Mouse (Mus musculus) olfactory bulb, adult 2 months (tissue): ENCODE results near the gene Kazn. TPM values are rescaled to one million over a fixed set of nuclear protein-coding genes. Genes with fewer than 3 reads are reported as not detected.

Source experiments
- H3K27ac ChIP-seq: fragments of 200-500 bp; 2 replicates; pipeline ENCODE4 v1.5.1; 2012; ENCODE audit warnings: low read depth, low read length; ENCODE audit not compliant: insufficient read depth
- H3K4me1 ChIP-seq: fragments of 200-500 bp; 2 replicates; pipeline ENCODE4 v1.6.1; 2012; ENCODE audit warnings: low read length; ENCODE audit not compliant: control insufficient read depth, insufficient read depth
- H3K4me3 ChIP-seq: fragments of 200-500 bp; 2 replicates; pipeline ENCODE4 v1.5.1; 2012; ENCODE audit warnings: mild to moderate bottlenecking, low read depth, low read length, moderate library complexity; ENCODE audit not compliant: insufficient read depth
- CTCF ChIP-seq: fragments of 200-500 bp; IDR thresholded peaks from 2 replicates; pipeline ENCODE4 v1.5.1; 2012; ENCODE audit warnings: low read depth, mild to moderate bottlenecking, low read length, moderate library complexity; ENCODE audit not compliant: insufficient read depth
- POLR2A ChIP-seq: fragments of 200-500 bp; IDR thresholded peaks from 2 replicates; pipeline ENCODE4 v1.6.1; 2012; ENCODE audit warnings: mild to moderate bottlenecking, low read depth, low read length, moderate library complexity; ENCODE audit not compliant: insufficient read depth
- WGBS: fragments of 180-500 bp; shearing (Covaris S2); methylation state at CpG from one replicate; pipeline ENCODE4 v1.1.7; 2018; 5-methylcytosine and 5-hydroxymethylcytosine counted together
- polyA plus RNA-seq: library from polyadenylated mRNA; stranded (reverse); fragments of >200 nt; gene quantifications from 2 replicates; pipeline ENCODE4 v1.2.4, GENCODE M21; 2012; ENCODE audit warnings: low replicate concordance; ENCODE audit not compliant: missing spikeins, insufficient read depth, insufficient read length

Kazn gene
- polyA plus RNA-seq, result not detected in 2 replicates

DNA sequence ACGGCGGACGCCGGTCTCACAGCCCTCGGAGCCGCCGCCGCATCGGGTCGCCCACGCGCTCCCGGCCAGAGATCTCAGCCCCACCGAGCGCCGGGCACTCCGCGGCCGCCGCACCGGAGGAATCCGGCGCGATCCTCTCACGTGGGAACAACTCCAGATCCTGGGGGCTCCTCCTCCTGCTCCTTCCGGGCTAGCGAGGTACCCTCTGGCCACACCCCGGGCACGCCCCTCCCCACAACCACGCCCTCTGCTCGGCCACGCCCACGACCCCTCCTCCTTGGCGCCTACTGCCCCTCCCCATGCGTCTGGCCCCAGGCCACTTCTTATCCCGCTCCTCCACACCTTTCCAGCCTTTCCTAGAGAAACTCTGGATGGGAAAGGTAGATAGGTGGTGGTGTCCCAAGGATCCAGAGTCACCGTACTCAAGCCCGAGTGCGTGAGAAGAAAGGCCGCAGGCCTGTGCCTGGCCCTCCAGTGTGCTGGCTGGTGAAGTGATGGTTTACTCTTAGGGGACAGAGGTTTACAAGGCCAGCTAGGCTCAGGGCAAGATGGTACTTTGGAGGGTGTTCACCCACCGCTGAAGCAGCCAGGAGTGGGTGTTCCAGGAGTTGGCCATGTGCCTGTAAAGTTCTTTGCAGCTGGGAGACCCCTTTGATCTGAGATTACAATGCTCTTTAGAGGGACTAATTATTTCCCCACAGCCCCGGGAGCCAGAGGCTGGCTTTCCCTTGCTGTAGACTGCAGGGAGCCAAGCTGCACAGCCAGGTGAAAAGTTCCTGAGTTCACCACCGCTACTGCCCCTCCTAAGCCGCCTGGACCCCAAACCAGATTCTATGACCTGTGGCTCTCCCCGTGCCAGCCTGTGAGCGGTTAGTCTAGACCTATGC, at the start of gene Kazn:
Gene Kazn (minus strand): TSS at position 162 of the 887 bp plus-strand sequence.
- Histone ChIP-seq H3K4me3 (peak within 1 kb of the TSS; percentile 60), H3K27ac (no peak within 1 kb of the TSS), H3K4me1 (peaks cover 25% of the 10 kb centered on the region)
- WGBS, result 9% methylated on average over 46 of the region's 46 CpGs
- no peak for TF ChIP-seq POLR2A
- no peak for TF ChIP-seq CTCF

DNA sequence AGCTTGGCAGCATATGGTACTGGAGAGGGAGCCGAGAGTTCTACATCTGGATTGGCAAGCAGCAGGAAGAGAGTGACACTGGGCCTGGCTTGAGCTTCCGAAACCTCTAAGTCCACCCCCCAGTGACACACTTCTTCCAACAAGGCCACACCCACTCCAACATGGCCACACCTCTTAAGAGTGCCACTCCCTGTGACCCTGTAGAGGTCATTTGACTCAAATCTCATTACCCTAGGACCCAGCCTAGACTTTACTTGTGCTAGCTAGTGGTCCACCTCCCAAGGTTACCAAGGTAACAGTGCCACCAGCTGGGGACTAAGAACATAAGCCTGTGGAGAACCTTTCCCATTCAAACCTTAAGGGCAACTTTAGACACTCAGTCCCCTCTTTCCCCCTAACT, 46.3 kb upstream of the Kazn start:
- WGBS, result 88% methylated on average over 2 of the region's 2 CpGs
- Histone ChIP-seq H3K4me3 (no peak overlapping the region), H3K27ac (no peak overlapping the region), H3K4me1 (no peaks in the 10 kb centered on the region)
- TF ChIP-seq POLR2A (no peak), CTCF (no peak)

DNA sequence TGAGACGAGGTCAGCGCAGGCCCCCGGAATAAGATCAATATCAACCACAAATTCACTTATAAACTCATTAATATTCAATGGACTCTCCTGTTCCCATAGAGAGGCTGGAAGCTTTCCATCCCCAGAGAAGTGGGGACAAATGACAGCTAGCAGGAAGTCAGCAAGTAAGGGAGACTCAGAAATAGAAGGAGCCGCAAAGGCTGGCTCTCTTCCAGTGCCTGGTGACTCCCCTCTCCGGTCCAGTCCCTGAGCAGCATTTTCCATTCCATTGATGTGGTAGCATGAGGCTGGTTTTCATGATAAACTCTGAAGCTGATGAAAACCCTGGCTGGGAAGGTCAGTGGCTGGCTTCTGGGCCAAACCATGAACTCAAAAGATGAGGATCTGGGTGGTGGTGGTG, 44.7 kb upstream of the Kazn start:
- 74% methylated on average over 5 of the region's 5 CpGs for WGBS
- H3K4me1 ChIP-seq, result no peaks in the 10 kb centered on the region
- no peak overlapping the region for H3K27ac ChIP-seq
- TF ChIP-seq POLR2A (no peak), CTCF (no peak)
- no peak overlapping the region for H3K4me3 ChIP-seq

DNA sequence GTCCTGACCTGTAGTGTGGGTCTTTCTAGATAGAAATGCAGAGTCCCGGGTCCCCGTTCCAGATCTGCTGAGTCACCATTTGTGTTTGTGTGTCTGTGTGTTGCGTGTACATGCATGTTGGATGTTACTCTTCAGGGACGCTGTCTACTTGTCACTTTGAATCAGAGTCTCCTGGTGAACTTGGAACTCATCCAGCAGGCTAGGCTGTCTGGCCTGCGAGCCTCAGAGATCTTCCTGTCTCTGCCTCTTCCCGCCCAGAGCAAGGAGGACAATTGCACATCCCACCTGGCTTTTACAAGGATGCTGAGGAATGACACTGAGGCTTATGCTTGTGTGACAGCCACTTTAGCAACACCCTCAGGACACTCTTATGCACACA, 39.0 kb upstream of the Kazn start:
- Histone ChIP-seq H3K4me1 (peaks cover 9% of the 10 kb centered on the region), H3K27ac (no peak overlapping the region), H3K4me3 (no peak overlapping the region)
- WGBS, result 78% methylated on average over 6 of the region's 6 CpGs
- TF ChIP-seq CTCF, result no peak
- no peak for TF ChIP-seq POLR2A

DNA sequence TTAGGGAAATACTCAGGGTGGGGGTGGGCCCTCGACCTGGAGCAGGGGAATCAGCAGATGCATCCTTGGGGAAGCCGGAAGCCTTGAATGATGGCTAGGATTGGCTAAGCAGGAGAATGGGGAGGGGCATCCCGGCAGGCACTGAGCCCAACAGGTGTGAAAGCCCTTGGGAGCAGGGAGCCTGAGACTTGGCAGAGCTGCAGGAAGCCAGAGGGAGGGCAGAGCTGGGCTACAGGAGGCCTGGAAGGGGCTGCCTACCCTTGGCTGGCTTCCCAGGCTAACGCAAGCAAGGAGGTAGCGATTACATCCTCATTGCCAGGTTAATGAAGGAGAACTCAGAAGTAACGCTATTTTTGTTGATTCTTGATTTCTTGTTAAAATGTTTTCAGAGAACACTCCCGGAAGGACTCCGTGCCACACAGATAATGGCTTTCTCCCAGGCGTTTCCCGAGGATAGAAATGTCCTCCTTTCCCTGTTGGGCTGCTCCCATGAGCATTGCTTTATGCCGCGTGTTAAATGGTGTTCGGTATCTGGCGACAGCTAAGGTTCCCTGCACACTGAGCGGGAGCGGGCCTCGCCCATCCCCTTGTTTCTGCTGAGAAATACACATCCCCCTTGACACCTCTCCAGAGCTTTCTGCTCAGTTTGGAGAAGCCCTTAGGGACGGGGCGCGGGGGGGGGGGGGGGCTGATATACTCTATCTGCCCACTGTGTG, 38.4 kb upstream of the Kazn start:
- 21% methylated on average over 20 of the region's 20 CpGs for WGBS
- TF ChIP-seq CTCF (no peak), POLR2A (no peak)
- H3K4me3 ChIP-seq, result no peak overlapping the region
- H3K4me1 ChIP-seq, result peaks cover 9% of the 10 kb centered on the region
- no peak overlapping the region for H3K27ac ChIP-seq

DNA sequence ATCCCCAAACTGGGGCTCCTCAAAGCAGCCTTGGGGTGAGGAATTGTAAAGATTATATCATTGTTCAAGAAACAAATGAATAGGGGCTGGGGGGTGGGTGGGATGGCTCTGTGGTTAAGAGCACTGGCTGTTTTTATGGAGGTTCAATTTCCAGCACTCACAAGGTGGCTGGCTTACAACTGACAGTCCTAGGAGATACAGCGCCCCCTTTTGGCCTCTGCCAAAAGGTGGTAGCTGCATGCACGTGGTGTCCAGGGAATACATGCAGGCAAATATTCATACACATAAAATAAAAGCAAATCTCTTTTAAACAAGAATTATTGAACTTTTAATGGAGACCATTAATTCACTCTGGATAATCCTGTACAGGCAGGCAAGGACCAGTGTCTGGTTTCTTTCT, 36.0 kb upstream of the Kazn start:
- WGBS, result 57% methylated on average over 2 of the region's 2 CpGs
- no peak for TF ChIP-seq CTCF
- TF ChIP-seq POLR2A, result no peak
- Histone ChIP-seq H3K4me3 (no peak overlapping the region), H3K4me1 (peaks cover 9% of the 10 kb centered on the region), H3K27ac (no peak overlapping the region)

DNA sequence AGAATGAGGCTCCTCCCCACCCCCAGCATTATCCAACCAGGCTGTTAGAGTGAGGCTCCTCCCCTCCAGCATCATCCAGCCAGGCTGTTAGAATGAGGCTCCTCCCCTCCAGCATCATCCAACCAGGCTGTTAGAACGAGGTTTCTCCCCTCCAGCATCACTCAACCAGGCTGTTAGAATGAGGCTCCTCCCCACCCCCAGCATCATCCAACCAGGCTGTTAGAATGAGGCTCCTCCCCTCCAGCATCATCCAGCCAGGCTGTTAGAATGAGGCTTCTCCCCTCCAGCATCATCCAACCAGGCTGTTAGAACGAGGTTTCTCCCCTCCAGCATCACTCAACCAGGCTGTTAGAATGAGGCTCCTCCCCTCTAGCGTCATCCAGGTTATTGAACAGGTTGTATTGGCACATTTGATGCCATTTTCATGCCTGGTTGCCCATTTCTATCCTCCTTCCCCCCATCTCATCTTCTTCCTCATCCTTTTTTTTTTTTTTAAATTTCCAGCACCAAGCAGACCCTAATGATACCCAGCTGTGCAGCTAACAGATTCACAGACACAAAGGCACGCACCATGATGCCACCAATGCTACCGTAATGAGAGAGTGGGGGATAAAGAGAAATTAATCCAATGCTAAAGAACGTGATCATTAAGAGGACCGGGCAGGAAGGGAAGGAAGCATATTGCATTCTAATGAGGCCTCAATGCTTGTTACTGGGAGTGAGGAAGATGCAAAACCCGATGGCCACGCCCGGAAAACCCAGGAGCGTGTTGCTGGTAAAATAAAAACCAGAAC, 35.4 kb upstream of the Kazn start:
- Histone ChIP-seq H3K27ac (no peak overlapping the region), H3K4me3 (no peak overlapping the region), H3K4me1 (peaks cover 9% of the 10 kb centered on the region)
- WGBS, result 49% methylated on average over 11 of the region's 11 CpGs
- TF ChIP-seq POLR2A, result no peak
- no peak for TF ChIP-seq CTCF

DNA sequence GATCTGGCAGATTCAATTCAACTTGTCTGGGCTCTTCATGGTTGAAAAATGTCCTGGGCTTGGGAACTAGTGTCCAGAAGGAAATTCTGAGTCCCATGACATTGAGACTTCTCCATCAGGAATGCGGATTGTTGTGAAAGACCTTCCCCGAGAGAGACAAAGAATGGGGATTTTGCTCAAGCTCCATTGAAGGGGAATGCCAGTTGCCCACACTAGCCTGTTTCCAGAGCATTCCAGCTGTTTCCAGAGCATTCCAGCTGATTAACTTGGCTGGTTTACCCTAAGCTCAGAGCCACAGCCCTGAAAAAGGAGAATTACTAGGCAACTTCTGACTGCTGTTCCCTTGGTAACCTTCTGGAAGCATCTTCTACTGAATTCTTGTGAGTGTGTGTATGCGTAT, 32.3 kb upstream of the Kazn start:
- Histone ChIP-seq H3K4me3 (no peak overlapping the region), H3K4me1 (peaks cover 9% of the 10 kb centered on the region; the same call in 1 of the 2 replicates), H3K27ac (no peak overlapping the region)
- WGBS, result 57% methylated on average over 3 of the region's 3 CpGs
- TF ChIP-seq CTCF (no peak), POLR2A (no peak)

DNA sequence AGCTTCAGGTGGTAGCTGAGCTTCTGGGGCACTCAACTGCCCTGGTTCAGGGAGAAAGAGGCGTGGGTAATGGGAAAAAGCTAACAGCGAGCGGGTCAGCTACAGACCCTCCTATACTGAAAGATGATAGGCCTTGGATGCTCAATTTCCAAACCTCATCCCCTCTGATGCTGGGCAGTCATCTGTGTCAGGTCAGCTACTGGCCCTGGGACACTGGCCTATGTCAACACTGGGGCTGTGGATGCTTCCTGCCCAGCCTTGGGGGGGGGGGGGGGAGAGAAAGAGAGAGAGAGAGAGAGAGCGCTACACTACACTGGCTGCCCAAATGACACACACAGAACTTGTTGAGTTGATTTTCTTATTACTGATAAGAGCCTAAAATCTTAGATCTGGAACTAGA, 28.6 kb upstream of the Kazn start:
- peaks cover 7% of the 10 kb centered on the region; the same call in 1 of the 2 replicates for H3K4me1 ChIP-seq
- H3K27ac ChIP-seq, result no peak overlapping the region
- H3K4me3 ChIP-seq, result no peak overlapping the region
- TF ChIP-seq CTCF (no peak), POLR2A (no peak)
- WGBS, result 67% methylated on average over 4 of the region's 4 CpGs
